Mouse (Mus musculus) spleen, adult 2 months (tissue): ENCODE measurements around the gene Mgat4c.

Experiments used
- CTCF ChIP-seq: fragments of 200-500 bp; IDR thresholded peaks from 2 replicates; pipeline ENCODE4 v1.5.1; 2011; ENCODE audit warnings: mild to moderate bottlenecking, inconsistent platforms; ENCODE audit not compliant: insufficient read depth, insufficient read length, insufficient replicate concordance; ENCODE audit errors: extremely low read depth
- POLR2A ChIP-seq: fragments of 200-500 bp; IDR thresholded peaks from 2 replicates; pipeline ENCODE4 v1.6.1; 2011; ENCODE audit warnings: low read depth, low read length, inconsistent platforms

DNA sequence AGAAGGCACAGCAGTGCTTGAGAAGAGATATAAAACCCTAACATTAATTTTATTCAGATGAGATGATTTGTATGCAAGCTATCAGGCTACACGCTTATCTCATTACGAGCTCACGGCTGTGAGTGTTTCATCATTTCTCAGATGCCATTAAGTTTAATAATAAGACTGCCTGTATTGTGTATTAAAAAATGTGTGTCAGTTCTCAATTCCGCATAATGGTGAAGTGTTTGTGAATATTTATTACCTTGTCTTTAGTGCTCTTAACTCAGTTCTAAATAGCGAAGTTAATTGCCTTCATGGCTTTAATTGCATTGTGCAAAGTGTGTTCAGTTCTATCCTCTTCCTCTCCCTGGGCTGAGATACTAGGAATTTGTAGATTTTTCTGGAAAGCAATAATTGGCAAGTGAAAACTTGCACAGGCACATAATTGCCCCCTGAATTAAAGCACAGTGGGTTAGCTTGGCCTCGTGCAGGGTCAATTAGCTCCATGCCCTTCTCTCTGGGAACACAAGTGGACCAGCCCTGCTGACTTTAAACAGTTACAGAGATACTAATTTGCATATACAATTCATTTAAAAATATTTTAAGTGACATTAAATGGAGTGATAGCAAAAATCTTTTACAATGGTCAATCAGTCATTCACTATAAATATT lies 557.4 kb downstream of the Mgat4c start:
- TF ChIP-seq CTCF, result no peak
- TF ChIP-seq POLR2A, result no peak
